Mouse (Mus musculus): Measurements from ENCODE around the gene Lyve1. TPM values are rescaled to one million over a fixed set of nuclear protein-coding genes. Genes with fewer than 3 reads are reported as not detected.
A peak's percentile ranks its signal among the peaks of the same experiment; 100 is the strongest.

Gene Lyve1
- polyA plus RNA-seq, 1 experiment from 2014 or later = 4.7 TPM

DNA sequence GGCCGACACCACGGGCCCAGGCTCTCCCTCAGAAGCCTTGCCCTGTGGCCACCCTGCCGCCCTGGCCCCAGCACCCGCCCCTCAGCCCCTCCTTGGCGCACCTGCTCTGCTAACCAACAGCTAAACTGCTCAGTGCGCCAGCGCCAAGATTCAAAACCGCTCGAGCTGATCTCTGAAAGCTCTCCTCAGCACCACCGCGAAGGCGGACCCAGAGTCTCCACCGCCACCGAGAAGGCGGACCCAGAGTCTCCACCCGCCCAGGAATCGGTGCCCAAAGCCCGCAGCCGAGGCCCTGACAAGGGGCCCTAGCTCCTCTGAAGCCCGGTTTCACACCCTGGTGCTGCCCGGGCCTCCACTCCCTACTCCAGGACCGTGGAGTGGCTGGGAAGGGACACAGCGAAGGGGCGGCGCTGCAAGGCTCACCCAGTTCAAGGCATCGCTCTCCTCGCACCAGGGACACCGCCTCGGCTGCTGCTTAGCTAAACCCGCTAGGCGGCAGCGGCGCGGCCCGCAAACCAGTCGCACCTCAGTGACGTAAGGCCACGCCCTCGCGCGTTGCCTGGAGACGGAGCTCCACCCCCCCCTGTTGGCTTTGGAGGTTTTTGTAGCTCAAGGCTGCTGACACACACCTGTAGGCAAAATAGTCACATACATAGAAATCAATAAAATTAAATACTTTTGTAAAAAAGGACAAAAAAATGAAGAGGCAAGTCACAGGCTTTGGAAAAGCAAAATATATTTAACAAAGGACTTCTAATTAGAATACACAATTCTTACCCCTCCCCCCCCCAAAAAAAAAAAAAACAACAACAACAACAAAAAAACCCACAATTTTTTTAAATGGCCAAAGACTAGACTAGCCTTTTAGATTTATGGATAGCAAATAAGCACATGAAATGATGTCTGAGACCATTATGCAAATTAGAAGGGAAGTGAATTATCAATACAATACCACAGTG lies 18.8 kb downstream of the Lyve1 start, which contains the start of gene Rnf141:
Rnf141 (minus strand) TSS at position 542 of the 959 bp plus-strand sequence.
- Histone ChIP-seq H3K9me3 (ENCODE audit: control insufficient read depth, low read length) (no peaks in the 10 kb centered on the region; the same call in 1 of the 2 replicates), H3K4me1 (ENCODE audit: control insufficient read depth, insufficient read depth, low read length) (peaks cover 5% of the 10 kb centered on the region; the same call in 1 of the 2 replicates), H3K4me2 (ENCODE audit: low read length) (peak within 1 kb of the TSS; percentile 79), H3K27me3 (ENCODE audit: control insufficient read depth, insufficient read depth, low read length) (no peaks in the 10 kb centered on the region), H3K4me3 (replicated peaks; ENCODE audit: low read depth, low read length) (peak within 1 kb of the TSS; percentile 71), H3K9ac (replicated peaks; ENCODE audit: low read length) (peak within 1 kb of the TSS; percentile 76), H3K27ac (replicated peaks; ENCODE audit: low read depth, low read length) (peak within 1 kb of the TSS; percentile 87), H3K36me3 (ENCODE audit: control insufficient read depth, insufficient read depth, low read length) (no peaks in the 10 kb centered on the region)
- ATAC-seq (ENCODE audit: low FRiP score, low TSS enrichment) = peak; percentile 93
- WGBS = under 1% methylated on average over 42 of the region's 42 CpGs
- DNase-seq = peak; percentile 97

DNA sequence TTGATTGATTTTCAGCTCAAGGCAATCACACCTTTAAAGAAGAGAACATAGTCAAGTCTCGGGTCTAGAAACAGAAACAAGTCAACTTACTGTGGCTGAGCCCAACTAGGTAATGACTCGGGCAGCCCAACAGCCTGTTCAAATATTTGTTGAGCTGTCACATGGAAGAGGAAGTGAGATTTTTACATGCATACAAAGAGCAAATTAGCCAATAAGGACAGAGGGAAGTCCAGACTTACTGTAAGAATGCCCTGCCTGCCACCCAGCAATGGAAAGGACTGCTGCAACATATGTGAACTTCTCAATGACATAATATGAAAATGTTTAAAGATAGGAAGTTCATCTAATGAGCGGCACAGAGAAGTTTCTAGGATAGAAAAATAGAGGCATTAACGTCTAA lies 22.7 kb downstream of the Lyve1 start:
- 85% methylated on average over 4 of the region's 4 CpGs for WGBS
- Histone ChIP-seq H3K4me2 (ENCODE audit: low read length) (no peak overlapping the region), H3K9me3 (ENCODE audit: control insufficient read depth, low read length) (no peaks in the 10 kb centered on the region), H3K36me3 (ENCODE audit: control insufficient read depth, insufficient read depth, low read length) (peaks cover 3% of the 10 kb centered on the region; the same call in 1 of the 2 replicates), H3K9ac (replicated peaks; ENCODE audit: low read length) (no peak overlapping the region), H3K27me3 (ENCODE audit: control insufficient read depth, insufficient read depth, low read length) (no peaks in the 10 kb centered on the region), H3K27ac (replicated peaks; ENCODE audit: low read depth, low read length) (no peak overlapping the region), H3K4me1 (ENCODE audit: control insufficient read depth, insufficient read depth, low read length) (peaks cover 5% of the 10 kb centered on the region; the same call in 1 of the 2 replicates), H3K4me3 (replicated peaks; ENCODE audit: low read depth, low read length) (no peak overlapping the region)
- DNase-seq = no peak
- no peak for ATAC-seq (ENCODE audit: low FRiP score, low TSS enrichment)

- DNase-seq (no peak), ATAC-seq (ENCODE audit: low FRiP score, low TSS enrichment) (no peak)
- Histone ChIP-seq H3K27ac (replicated peaks; ENCODE audit: low read depth, low read length) (no peak overlapping the region), H3K27me3 (ENCODE audit: control insufficient read depth, insufficient read depth, low read length) (no peaks in the 10 kb centered on the region), H3K4me3 (replicated peaks; ENCODE audit: low read depth, low read length) (no peak overlapping the region), H3K4me1 (ENCODE audit: control insufficient read depth, insufficient read depth, low read length) (no peaks in the 10 kb centered on the region), H3K9me3 (ENCODE audit: control insufficient read depth, low read length) (no peaks in the 10 kb centered on the region), H3K36me3 (ENCODE audit: control insufficient read depth, insufficient read depth, low read length) (peaks cover 11% of the 10 kb centered on the region; the same call in 1 of the 2 replicates), H3K9ac (replicated peaks; ENCODE audit: low read length) (no peak overlapping the region), H3K4me2 (ENCODE audit: low read length) (no peak overlapping the region)
- WGBS = 75% methylated on average over 3 of the region's 3 CpGs
Observed at GRCm38 (mm10) chr7:110834522-110834921, 28.5 kb downstream of the Lyve1 start.

DNA sequence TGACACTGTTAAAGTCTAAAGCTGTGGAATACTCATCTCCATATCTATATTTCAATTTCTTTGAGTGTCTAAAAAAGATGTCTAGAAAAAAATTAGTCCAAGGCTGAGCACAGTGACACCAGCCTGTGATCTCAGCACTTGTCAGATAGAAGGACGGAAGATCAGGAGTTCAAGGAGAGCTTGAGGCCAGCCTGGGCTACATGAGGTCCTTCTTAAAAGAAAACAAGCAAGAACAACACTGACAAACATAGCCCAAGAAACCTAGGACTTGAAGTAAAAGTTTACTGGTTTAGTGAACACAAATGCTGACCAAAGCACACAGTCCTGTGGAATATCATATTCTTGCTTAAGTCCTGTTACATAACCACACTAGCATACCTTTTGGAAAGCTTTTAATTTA lies 29.0 kb downstream of the Lyve1 start:
- H3K4me2 ChIP-seq (ENCODE audit: low read length) = no peak overlapping the region
- DNase-seq (no peak), ATAC-seq (ENCODE audit: low FRiP score, low TSS enrichment) (no peak)
- no peaks in the 10 kb centered on the region for H3K4me1 ChIP-seq (ENCODE audit: control insufficient read depth, insufficient read depth, low read length)
- H3K4me3 ChIP-seq (replicated peaks; ENCODE audit: low read depth, low read length) = no peak overlapping the region
- 97% methylated on average over 1 of the region's 1 CpGs for WGBS
- no peak overlapping the region for H3K9ac ChIP-seq (replicated peaks; ENCODE audit: low read length)
- peaks cover 12% of the 10 kb centered on the region for H3K36me3 ChIP-seq (ENCODE audit: control insufficient read depth, insufficient read depth, low read length)
- no peaks in the 10 kb centered on the region for H3K27me3 ChIP-seq (ENCODE audit: control insufficient read depth, insufficient read depth, low read length)
- H3K9me3 ChIP-seq (ENCODE audit: control insufficient read depth, low read length) = no peaks in the 10 kb centered on the region
- H3K27ac ChIP-seq (replicated peaks; ENCODE audit: low read depth, low read length) = no peak overlapping the region

GRCm38 (mm10) chr7:110833024-110833423 lies 30.0 kb downstream of the Lyve1 start:
- H3K9ac ChIP-seq (replicated peaks; ENCODE audit: low read length) = no peak overlapping the region
- peaks cover 14% of the 10 kb centered on the region for H3K36me3 ChIP-seq (ENCODE audit: control insufficient read depth, insufficient read depth, low read length)
- DNase-seq = no peak
- H3K27ac ChIP-seq (replicated peaks; ENCODE audit: low read depth, low read length) = no peak overlapping the region
- H3K4me3 ChIP-seq (replicated peaks; ENCODE audit: low read depth, low read length) = no peak overlapping the region
- no peak overlapping the region for H3K4me2 ChIP-seq (ENCODE audit: low read length)
- H3K9me3 ChIP-seq (ENCODE audit: control insufficient read depth, low read length) = no peaks in the 10 kb centered on the region
- WGBS = 96% methylated on average over 1 of the region's 1 CpGs
- no peak for ATAC-seq (ENCODE audit: low FRiP score, low TSS enrichment)
- no peaks in the 10 kb centered on the region for H3K4me1 ChIP-seq (ENCODE audit: control insufficient read depth, insufficient read depth, low read length)
- H3K27me3 ChIP-seq (ENCODE audit: control insufficient read depth, insufficient read depth, low read length) = no peaks in the 10 kb centered on the region

DNA sequence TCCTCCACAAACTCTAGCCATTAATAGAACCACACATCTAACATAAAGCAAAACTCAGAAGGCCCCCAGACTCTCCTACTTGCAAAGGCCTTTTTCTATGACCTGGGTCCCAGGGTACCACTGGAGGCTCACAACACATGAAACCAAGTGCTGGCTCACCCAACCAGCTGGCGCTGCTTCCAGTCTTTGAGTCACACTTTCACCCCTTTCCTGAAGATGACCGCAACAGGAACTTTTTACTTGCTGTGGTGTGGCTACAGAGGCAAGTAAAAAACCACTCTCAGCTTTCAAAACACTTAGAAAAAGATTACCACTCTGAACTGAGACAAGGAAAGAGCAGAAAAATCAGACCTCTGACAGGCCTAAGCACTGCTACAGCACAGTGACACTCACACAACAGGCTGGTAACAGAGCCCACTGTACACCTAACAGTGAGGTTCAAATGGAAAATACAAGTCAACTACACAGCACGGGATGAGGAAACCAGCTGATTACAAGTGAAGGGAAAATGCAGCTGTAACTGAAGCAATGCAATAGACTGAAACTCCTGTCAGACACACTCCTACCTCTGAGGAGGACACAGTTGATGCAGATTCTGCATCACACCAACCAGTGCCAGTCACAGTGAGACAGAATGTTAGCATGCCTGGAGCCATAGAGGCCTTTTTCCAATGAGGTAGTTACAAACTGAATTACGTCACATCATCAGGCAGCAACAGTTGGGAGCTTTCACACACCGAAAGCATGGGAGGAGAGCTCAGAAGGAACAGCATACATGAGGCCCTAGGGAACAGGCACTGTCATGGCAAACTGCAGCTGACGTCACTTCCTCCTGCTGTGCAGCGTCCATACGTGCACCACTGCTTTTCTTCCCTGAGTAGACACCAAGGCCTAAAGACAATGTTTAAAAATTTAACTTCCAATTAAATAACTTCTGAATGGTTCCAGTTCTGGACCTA lies 38.8 kb downstream of the Lyve1 start:
- no peaks in the 10 kb centered on the region for H3K9me3 ChIP-seq (ENCODE audit: control insufficient read depth, low read length)
- no peak overlapping the region for H3K27ac ChIP-seq (replicated peaks; ENCODE audit: low read depth, low read length)
- no peak overlapping the region for H3K4me2 ChIP-seq (ENCODE audit: low read length)
- H3K36me3 ChIP-seq (ENCODE audit: control insufficient read depth, insufficient read depth, low read length) = peaks cover 31% of the 10 kb centered on the region
- 91% methylated on average over 8 of the region's 8 CpGs for WGBS
- H3K4me1 ChIP-seq (ENCODE audit: control insufficient read depth, insufficient read depth, low read length) = no peaks in the 10 kb centered on the region
- ATAC-seq (ENCODE audit: low FRiP score, low TSS enrichment) = no peak
- H3K9ac ChIP-seq (replicated peaks; ENCODE audit: low read length) = no peak overlapping the region
- no peaks in the 10 kb centered on the region for H3K27me3 ChIP-seq (ENCODE audit: control insufficient read depth, insufficient read depth, low read length)
- no peak overlapping the region for H3K4me3 ChIP-seq (replicated peaks; ENCODE audit: low read depth, low read length)
- no peak for DNase-seq

DNA sequence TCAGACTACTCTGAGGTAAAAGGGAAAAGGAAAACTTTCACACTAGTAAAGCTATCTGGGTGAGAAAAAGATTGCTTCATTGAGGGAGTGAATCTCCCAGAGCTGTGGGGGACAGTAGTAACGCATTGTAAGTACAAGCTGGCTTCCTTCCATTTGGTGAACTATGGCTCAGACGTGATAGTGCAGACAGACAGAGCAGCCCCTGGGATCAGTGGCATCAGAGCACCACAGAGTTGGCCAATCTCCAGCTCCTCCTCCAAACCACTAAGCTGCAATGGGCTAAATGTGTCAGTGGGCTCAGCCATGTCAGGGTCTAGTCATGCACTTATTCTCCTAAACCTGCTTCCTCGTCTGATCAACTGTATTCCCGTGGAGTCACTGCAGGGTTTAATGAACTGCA lies 39.4 kb downstream of the Lyve1 start:
- no peak for DNase-seq
- 82% methylated on average over 4 of the region's 4 CpGs for WGBS
- ATAC-seq (ENCODE audit: low FRiP score, low TSS enrichment) = no peak
- H3K36me3 ChIP-seq (ENCODE audit: control insufficient read depth, insufficient read depth, low read length) = peaks cover 28% of the 10 kb centered on the region
- no peak overlapping the region for H3K4me3 ChIP-seq (replicated peaks; ENCODE audit: low read depth, low read length)
- H3K27me3 ChIP-seq (ENCODE audit: control insufficient read depth, insufficient read depth, low read length) = no peaks in the 10 kb centered on the region
- H3K27ac ChIP-seq (replicated peaks; ENCODE audit: low read depth, low read length) = no peak overlapping the region
- no peak overlapping the region for H3K4me2 ChIP-seq (ENCODE audit: low read length)
- no peaks in the 10 kb centered on the region for H3K9me3 ChIP-seq (ENCODE audit: control insufficient read depth, low read length)
- no peak overlapping the region for H3K9ac ChIP-seq (replicated peaks; ENCODE audit: low read length)
- H3K4me1 ChIP-seq (ENCODE audit: control insufficient read depth, insufficient read depth, low read length) = no peaks in the 10 kb centered on the region

DNA sequence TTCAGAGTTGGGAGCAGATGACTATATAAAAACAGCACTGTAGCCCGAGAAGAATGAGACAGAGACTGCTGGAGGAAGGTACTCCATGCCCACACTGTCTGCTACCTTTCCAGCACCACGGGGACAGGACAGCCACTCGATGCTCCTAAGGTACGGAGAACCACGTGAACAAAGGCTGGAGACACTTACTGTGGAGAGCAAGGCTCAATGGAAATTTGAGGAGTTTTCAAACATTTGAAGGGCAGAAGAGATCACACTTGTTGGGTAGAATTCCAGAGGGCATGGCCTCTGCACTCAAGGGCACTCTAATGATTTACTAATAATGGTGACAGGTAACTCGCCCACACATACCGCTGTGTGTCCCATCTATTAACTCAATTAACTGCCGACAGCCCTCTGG lies 40.0 kb downstream of the Lyve1 start:
- DNase-seq (no peak), ATAC-seq (ENCODE audit: low FRiP score, low TSS enrichment) (no peak)
- H3K9ac ChIP-seq (replicated peaks; ENCODE audit: low read length) = no peak overlapping the region
- no peaks in the 10 kb centered on the region for H3K9me3 ChIP-seq (ENCODE audit: control insufficient read depth, low read length)
- H3K4me3 ChIP-seq (replicated peaks; ENCODE audit: low read depth, low read length) = no peak overlapping the region
- H3K27me3 ChIP-seq (ENCODE audit: control insufficient read depth, insufficient read depth, low read length) = no peaks in the 10 kb centered on the region
- no peaks in the 10 kb centered on the region for H3K4me1 ChIP-seq (ENCODE audit: control insufficient read depth, insufficient read depth, low read length)
- H3K27ac ChIP-seq (replicated peaks; ENCODE audit: low read depth, low read length) = no peak overlapping the region
- H3K36me3 ChIP-seq (ENCODE audit: control insufficient read depth, insufficient read depth, low read length) = peaks cover 28% of the 10 kb centered on the region
- 94% methylated on average over 8 of the region's 8 CpGs for WGBS
- no peak overlapping the region for H3K4me2 ChIP-seq (ENCODE audit: low read length)
